Mouse (Mus musculus) lung, postnatal 10 days (tissue): ENCODE measurements around the gene Eef1akmt2.

Source experiments
- DNase-seq: peaks from one replicate; pipeline ENCODE4 v3.0.0; 2021

The Eef1akmt2 gene

GRCm38 (mm10) chr7:132810368-132810767, 42.1 kb downstream of the Eef1akmt2 start:
- peak; percentile 75 for DNase-seq

- no peak for DNase-seq
These were observed 42.8 kb downstream of the Eef1akmt2 start for GRCm38 (mm10) chr7:132809721-132810120.

- peak; percentile 69 for DNase-seq
These were observed 43.4 kb downstream of the Eef1akmt2 start for GRCm38 (mm10) chr7:132808841-132809682.

- no peak for DNase-seq
These were observed 44.2 kb downstream of the Eef1akmt2 start for GRCm38 (mm10) chr7:132808051-132808796.

GRCm38 (mm10) chr7:132806926-132807857, 45.3 kb downstream of the Eef1akmt2 start:
- peak; percentile 83 for DNase-seq

- peak; percentile 68 for DNase-seq
These were observed 46.2 kb downstream of the Eef1akmt2 start for GRCm38 (mm10) chr7:132806286-132806685.

- DNase-seq = no peak
These were observed 47.5 kb downstream of the Eef1akmt2 start for GRCm38 (mm10) chr7:132804951-132805350.

GRCm38 (mm10) chr7:132804461-132804860, 48.0 kb downstream of the Eef1akmt2 start:
- no peak for DNase-seq

GRCm38 (mm10) chr7:132803962-132804361, 48.5 kb downstream of the Eef1akmt2 start:
- peak; percentile 62 for DNase-seq

GRCm38 (mm10) chr7:132803336-132803735, 49.1 kb downstream of the Eef1akmt2 start:
- DNase-seq = no peak

- DNase-seq = no peak
These were observed 49.8 kb downstream of the Eef1akmt2 start for GRCm38 (mm10) chr7:132802691-132803090.

- peak; percentile 40 for DNase-seq
These were observed 50.4 kb downstream of the Eef1akmt2 start for GRCm38 (mm10) chr7:132802066-132802465.

GRCm38 (mm10) chr7:132801509-132801908, 51.0 kb downstream of the Eef1akmt2 start:
- DNase-seq = no peak

- DNase-seq = no peak
These were observed 51.6 kb downstream of the Eef1akmt2 start for GRCm38 (mm10) chr7:132800868-132801267.

- peak; percentile 41 for DNase-seq
These were observed 53.1 kb downstream of the Eef1akmt2 start for GRCm38 (mm10) chr7:132799119-132800016.

- no peak for DNase-seq
These were observed 57.3 kb downstream of the Eef1akmt2 start for GRCm38 (mm10) chr7:132795141-132795540.

GRCm38 (mm10) chr7:132793467-132793866, 59.0 kb downstream of the Eef1akmt2 start:
- DNase-seq = peak; percentile 38

GRCm38 (mm10) chr7:132790447-132791219, 61.8 kb downstream of the Eef1akmt2 start:
- peak; percentile 25 for DNase-seq

- DNase-seq = no peak
These were observed 63.6 kb downstream of the Eef1akmt2 start for GRCm38 (mm10) chr7:132788826-132789225.

GRCm38 (mm10) chr7:132787496-132788190, 64.8 kb downstream of the Eef1akmt2 start:
- no peak for DNase-seq
